Mouse (Mus musculus): ENCODE data around the gene Gm43517.

Gm43517 gene

DNA sequence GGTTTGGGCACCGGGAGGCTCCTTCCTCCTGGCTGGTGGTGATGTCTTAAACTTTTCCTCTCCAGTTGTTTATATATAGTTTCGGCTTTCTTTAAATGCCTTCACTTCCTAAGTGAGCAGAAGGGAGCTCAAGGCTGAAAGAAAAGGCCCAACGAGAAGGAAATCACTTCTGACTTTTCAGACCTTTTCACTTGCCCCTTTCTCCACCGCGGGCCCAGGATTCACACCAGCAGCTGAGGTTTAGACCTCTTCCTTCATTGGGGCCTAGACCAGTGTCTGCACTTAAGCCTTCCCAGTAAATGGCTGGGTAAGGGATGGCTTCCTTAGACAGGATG, 16.8 kb downstream of the Gm43517 start:
- no peak for DNase-seq (ENCODE audit: low read depth, low spot score)

DNA sequence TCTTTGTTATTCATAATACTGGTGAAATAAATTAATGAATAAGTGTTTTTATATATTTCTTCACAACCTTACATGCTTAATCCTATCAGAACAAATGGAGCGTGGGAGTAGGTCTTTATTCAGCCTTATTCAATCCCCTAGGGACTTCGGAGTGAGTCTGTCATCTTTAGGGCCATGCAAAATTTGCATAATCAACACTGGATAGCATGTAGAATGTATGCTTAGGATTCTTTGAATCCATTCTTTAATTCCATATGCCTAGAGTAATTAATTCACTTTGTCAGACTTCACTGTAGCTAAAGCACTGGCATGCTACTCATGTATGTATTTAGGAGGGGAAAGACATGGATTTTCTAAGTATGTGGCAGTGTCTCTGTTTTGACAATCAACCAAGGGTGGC, 24.9 kb downstream of the Gm43517 start:
- DNase-seq (ENCODE audit: low read depth, low spot score) = no peak

DNA sequence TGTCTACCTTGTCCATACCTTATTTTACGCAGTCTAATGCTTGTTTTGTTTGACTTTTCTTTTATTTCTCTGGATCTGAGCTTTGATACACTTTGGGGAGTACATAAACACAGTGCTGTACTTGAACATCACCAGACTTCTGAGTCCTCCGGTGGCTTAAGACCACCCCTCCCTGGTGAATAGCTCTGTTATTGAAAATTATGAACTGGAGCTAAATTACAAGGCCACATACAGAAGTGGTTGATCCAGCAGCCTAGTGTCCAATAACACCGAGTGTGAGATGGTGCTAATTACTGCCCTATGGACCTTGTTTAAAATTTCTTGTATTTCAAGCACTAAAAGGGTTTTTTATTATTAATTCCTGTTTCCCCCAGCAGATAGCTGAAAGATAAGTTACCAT, 33.0 kb downstream of the Gm43517 start:
- no peak for DNase-seq (ENCODE audit: low read depth, low spot score)
